Mouse (Mus musculus): Measurements from ENCODE around the gene Btn1a1. TPM values are rescaled to one million over a fixed set of nuclear protein-coding genes. Genes with fewer than 3 reads are reported as not detected.

Btn1a1 gene
- polyA plus RNA-seq, 1 experiment = 0.56 TPM

- peak; percentile 43 to 56 for DNase-seq (ENCODE audit: low read depth in 1 of 2, low spot score in 2 of 2)
- Histone ChIP-seq H3K27me3 (ENCODE audit: control insufficient read depth, insufficient read depth, low read length) (no peaks in the 10 kb centered on the region), H3K4me1 (ENCODE audit: control insufficient read depth, insufficient read depth, insufficient read length) (peaks cover 7% of the 10 kb centered on the region; the same call in 1 of the 2 replicates), H3K4me3 (ENCODE audit: extremely low read depth, insufficient read depth, insufficient read length) (peak within 1 kb of the TSS; percentile 41), H3K36me3 (ENCODE audit: control insufficient read depth, insufficient read depth, low read length) (no peaks in the 10 kb centered on the region), H3K27ac (ENCODE audit: insufficient read depth, low read length) (no peak within 1 kb of the TSS)
- 17% methylated on average over 14 of the region's 14 CpGs for WGBS
- TF ChIP-seq CTCF (IDR thresholded peaks at IDR 0.05; ENCODE audit: extremely low read depth, insufficient read depth, insufficient read length, insufficient replicate concordance) (no peak), POLR2A (IDR thresholded peaks at IDR 0.05; ENCODE audit: low read depth, low read length) (no peak)
Measured at GRCm38 (mm10) chr13:23488400-23489322, 23.0 kb upstream of the Btn1a1 start, which contains the start of gene Btn2a2. TSS of gene Btn2a2 (minus strand) at chr13:23488857.

GRCm38 (mm10) chr13:23485271-23485670, 19.6 kb upstream of the Btn1a1 start:
- H3K4me1 ChIP-seq (ENCODE audit: control insufficient read depth, insufficient read depth, insufficient read length) = peaks cover 7% of the 10 kb centered on the region; the same call in 1 of the 2 replicates
- H3K4me3 ChIP-seq (ENCODE audit: extremely low read depth, insufficient read depth, insufficient read length) = no peak overlapping the region
- DNase-seq (ENCODE audit: low read depth in 1 of 2, low spot score in 2 of 2) = no peak
- 38% methylated on average over 5 of the region's 5 CpGs for WGBS
- H3K27me3 ChIP-seq (ENCODE audit: control insufficient read depth, insufficient read depth, low read length) = no peaks in the 10 kb centered on the region
- H3K27ac ChIP-seq (ENCODE audit: insufficient read depth, low read length) = no peak overlapping the region
- TF ChIP-seq CTCF (IDR thresholded peaks at IDR 0.05; ENCODE audit: extremely low read depth, insufficient read depth, insufficient read length, insufficient replicate concordance) (no peak), POLR2A (IDR thresholded peaks at IDR 0.05; ENCODE audit: low read depth, low read length) (no peak)
- no peaks in the 10 kb centered on the region for H3K36me3 ChIP-seq (ENCODE audit: control insufficient read depth, insufficient read depth, low read length)

- Histone ChIP-seq H3K27ac (ENCODE audit: insufficient read depth, low read length) (no peak overlapping the region), H3K36me3 (ENCODE audit: control insufficient read depth, insufficient read depth, low read length) (no peaks in the 10 kb centered on the region), H3K4me3 (ENCODE audit: extremely low read depth, insufficient read depth, insufficient read length) (no peak overlapping the region), H3K27me3 (ENCODE audit: control insufficient read depth, insufficient read depth, low read length) (no peaks in the 10 kb centered on the region), H3K4me1 (ENCODE audit: control insufficient read depth, insufficient read depth, insufficient read length) (peaks cover 2% of the 10 kb centered on the region; the same call in 1 of the 2 replicates)
- DNase-seq (ENCODE audit: low read depth in 1 of 2, low spot score in 2 of 2) = no peak
- 78% methylated on average over 2 of the region's 2 CpGs for WGBS
- no peak for TF ChIP-seq CTCF (IDR thresholded peaks at IDR 0.05; ENCODE audit: extremely low read depth, insufficient read depth, insufficient read length, insufficient replicate concordance)
- no peak for TF ChIP-seq POLR2A (IDR thresholded peaks at IDR 0.05; ENCODE audit: low read depth, low read length)
Measured at GRCm38 (mm10) chr13:23483153-23483552, 17.5 kb upstream of the Btn1a1 start.

- no peak for DNase-seq (ENCODE audit: low read depth in 1 of 2, low spot score in 2 of 2)
- no peaks in the 10 kb centered on the region for H3K27me3 ChIP-seq (ENCODE audit: control insufficient read depth, insufficient read depth, low read length)
- no peaks in the 10 kb centered on the region for H3K4me1 ChIP-seq (ENCODE audit: control insufficient read depth, insufficient read depth, insufficient read length)
- H3K4me3 ChIP-seq (ENCODE audit: extremely low read depth, insufficient read depth, insufficient read length) = no peak overlapping the region
- no peak for TF ChIP-seq CTCF (IDR thresholded peaks at IDR 0.05; ENCODE audit: extremely low read depth, insufficient read depth, insufficient read length, insufficient replicate concordance)
- 92% methylated on average over 2 of the region's 2 CpGs for WGBS
- no peak overlapping the region for H3K27ac ChIP-seq (ENCODE audit: insufficient read depth, low read length)
- no peaks in the 10 kb centered on the region for H3K36me3 ChIP-seq (ENCODE audit: control insufficient read depth, insufficient read depth, low read length)
Measured at GRCm38 (mm10) chr13:23475658-23476057, 10.0 kb upstream of the Btn1a1 start.

- H3K27me3 ChIP-seq (ENCODE audit: control insufficient read depth, insufficient read depth, low read length) = peaks cover 3% of the 10 kb centered on the region
- 18% methylated on average over 9 of the region's 9 CpGs for WGBS
- H3K36me3 ChIP-seq (ENCODE audit: control insufficient read depth, insufficient read depth, low read length) = no peaks in the 10 kb centered on the region
- no peak overlapping the region for H3K4me3 ChIP-seq (ENCODE audit: extremely low read depth, insufficient read depth, insufficient read length)
- peak in 1 of 2 experiments; percentile 47 for DNase-seq (ENCODE audit: low read depth in 1 of 2, low spot score in 2 of 2)
- no peak overlapping the region for H3K27ac ChIP-seq (ENCODE audit: insufficient read depth, low read length)
- TF ChIP-seq POLR2A (IDR thresholded peaks at IDR 0.05; ENCODE audit: low read depth, low read length) (no peak), CTCF (IDR thresholded peaks at IDR 0.05; ENCODE audit: extremely low read depth, insufficient read depth, insufficient read length, insufficient replicate concordance) (no peak)
- peaks cover 5% of the 10 kb centered on the region for H3K4me1 ChIP-seq (ENCODE audit: control insufficient read depth, insufficient read depth, insufficient read length)
Measured at GRCm38 (mm10) chr13:23466911-23467310, 1.2 kb upstream of the Btn1a1 start.

- no peaks in the 10 kb centered on the region for H3K36me3 ChIP-seq (ENCODE audit: control insufficient read depth, insufficient read depth, low read length)
- 96% methylated on average over 1 of the region's 1 CpGs for WGBS
- H3K27ac ChIP-seq (ENCODE audit: insufficient read depth, low read length) = no peak overlapping the region
- no peak for DNase-seq (ENCODE audit: low read depth in 1 of 2, low spot score in 2 of 2)
- H3K4me1 ChIP-seq (ENCODE audit: control insufficient read depth, insufficient read depth, insufficient read length) = peaks cover 5% of the 10 kb centered on the region
- H3K27me3 ChIP-seq (ENCODE audit: control insufficient read depth, insufficient read depth, low read length) = peaks cover 3% of the 10 kb centered on the region
- H3K4me3 ChIP-seq (ENCODE audit: extremely low read depth, insufficient read depth, insufficient read length) = no peak overlapping the region
- no peak for TF ChIP-seq CTCF (IDR thresholded peaks at IDR 0.05; ENCODE audit: extremely low read depth, insufficient read depth, insufficient read length, insufficient replicate concordance)
- TF ChIP-seq POLR2A (IDR thresholded peaks at IDR 0.05; ENCODE audit: low read depth, low read length) = no peak
Measured at GRCm38 (mm10) chr13:23466306-23466705, 605 bp upstream of the Btn1a1 start.
